In the genomic region with DNA sequence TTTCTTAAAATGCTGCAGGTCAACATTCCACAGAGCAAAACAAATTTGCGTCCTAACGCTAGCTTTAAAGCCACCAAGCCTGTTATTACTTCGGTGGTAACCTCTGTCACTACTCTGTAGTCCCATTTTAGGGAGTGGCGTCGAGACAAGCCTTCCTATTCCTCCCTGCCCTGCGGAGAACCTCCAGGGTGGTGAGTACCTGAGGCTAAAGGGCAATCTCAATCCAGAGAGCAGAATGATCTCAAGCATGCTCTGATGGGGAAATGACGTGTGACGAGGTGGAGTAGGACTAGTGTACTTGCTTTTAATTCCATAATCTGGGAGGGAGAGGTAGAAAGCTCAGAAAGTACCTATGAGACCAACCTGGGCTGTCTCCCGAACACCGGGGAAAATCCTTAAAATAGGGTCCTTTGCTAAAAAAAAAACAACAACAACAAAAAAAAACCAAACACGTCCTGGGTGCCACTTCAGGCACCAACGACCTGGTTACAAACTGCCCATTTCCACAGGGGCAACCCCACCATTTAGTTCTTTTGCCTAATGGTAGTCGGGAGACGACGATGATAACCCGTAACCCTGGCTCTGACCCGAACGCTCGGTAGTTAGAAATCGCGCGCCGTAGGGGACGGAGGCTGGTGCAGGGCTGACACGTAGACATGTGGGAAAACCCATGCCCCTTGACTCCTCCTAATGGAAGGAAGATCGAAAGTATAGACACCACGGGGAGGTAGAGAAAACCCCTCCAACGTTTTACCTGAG, we compare ENCODE assay signal across 7 mouse cellular contexts. TPM values are rescaled to one million over a fixed set of nuclear protein-coding genes. Genes with fewer than 3 reads are reported as not detected.
A peak's percentile ranks its signal among the peaks of the same experiment; 100 is the strongest.
DNase-seq lines count a peak whose midpoint lies in the region; ATAC-seq and TF ChIP-seq lines count a peak whose summit lies in the region.

No protein-coding gene starts in this region.

- 3% methylated on average over 28 of the region's 28 CpGs for WGBS in lung, postnatal 0 days
- WGBS in hindbrain, embryonic 16.5 days = 4% methylated on average over 28 of the region's 28 CpGs
- under 1% methylated on average over 28 of the region's 28 CpGs for WGBS in liver, embryonic 15.5 days (ENCODE audit: insufficient replicate concordance)

- H3K36me3 ChIP-seq in lung, postnatal 0 days (ENCODE audit: insufficient read depth, low read length) = no peaks in the 10 kb centered on the region
- no peaks in the 10 kb centered on the region; the same call in 1 of the 2 replicates for H3K36me3 ChIP-seq in hindbrain, embryonic 16.5 days (ENCODE audit: control insufficient read depth, insufficient read depth, low read length)
- H3K36me3 ChIP-seq in liver, embryonic 15.5 days (replicated peaks) = peaks cover 53% of the 10 kb centered on the region

- peak overlapping the region; percentile 76 for H3K4me3 ChIP-seq in lung, postnatal 0 days (ENCODE audit: low read depth, low read length)
- H3K4me3 ChIP-seq in hindbrain, embryonic 16.5 days (ENCODE audit: low read length) = peak overlapping the region; percentile 67
- H3K4me3 ChIP-seq in liver, embryonic 15.5 days (replicated peaks) = peak overlapping the region; percentile 77

- DNase-seq in lung, postnatal 0 days (ENCODE audit: low spot score) = peak; percentile 75
- DNase-seq in lung, postnatal 10 days = no peak
- no peak for DNase-seq in right cerebral cortex, postnatal 36 days (ENCODE audit: low spot score in 2 of 2)
- DNase-seq in adrenal gland, postnatal 25 days = no peak

- peak overlapping the region; percentile 39 for H3K9ac ChIP-seq in lung, postnatal 0 days (replicated peaks; ENCODE audit: low read depth)
- H3K9ac ChIP-seq in hindbrain, embryonic 16.5 days (ENCODE audit: low read depth, low read length) = peak overlapping the region; percentile 68
- peak overlapping the region; percentile 87 for H3K9ac ChIP-seq in liver, embryonic 15.5 days

- peak overlapping the region; percentile 91 for H3K27ac ChIP-seq in lung, postnatal 0 days (ENCODE audit: low read length)
- peak overlapping the region; percentile 91 for H3K27ac ChIP-seq in hindbrain, embryonic 16.5 days (ENCODE audit: low read depth, low read length)
- peak overlapping the region; percentile 96 for H3K27ac ChIP-seq in liver, embryonic 15.5 days (replicated peaks)

- TF ChIP-seq EP300 in lung, postnatal 0 days (IDR thresholded peaks at IDR 0.05) = no peak

- TF ChIP-seq CTCF in lung, postnatal 0 days (IDR thresholded peaks at IDR 0.05) = no peak

- peak overlapping the region; percentile 62 for H3K4me2 ChIP-seq in lung, postnatal 0 days (replicated peaks; ENCODE audit: low read depth, low read length)
- peak overlapping the region; percentile 88 for H3K4me2 ChIP-seq in hindbrain, embryonic 16.5 days (ENCODE audit: low read length)
- peak overlapping the region; percentile 82 for H3K4me2 ChIP-seq in liver, embryonic 15.5 days

- H3K4me1 ChIP-seq in lung, postnatal 0 days (ENCODE audit: insufficient read depth, low read depth, low read length) = peaks cover 16% of the 10 kb centered on the region
- H3K4me1 ChIP-seq in hindbrain, embryonic 16.5 days (ENCODE audit: control insufficient read depth, insufficient read depth, low read depth, low read length) = peaks cover 22% of the 10 kb centered on the region
- H3K4me1 ChIP-seq in liver, embryonic 15.5 days (replicated peaks) = peaks cover 64% of the 10 kb centered on the region

- no peaks in the 10 kb centered on the region for H3K27me3 ChIP-seq in lung, postnatal 0 days (replicated peaks; ENCODE audit: insufficient read depth, low read length)
- H3K27me3 ChIP-seq in hindbrain, embryonic 16.5 days (replicated peaks; ENCODE audit: control insufficient read depth, insufficient read depth, low read length) = no peaks in the 10 kb centered on the region
- no peaks in the 10 kb centered on the region for H3K27me3 ChIP-seq in liver, embryonic 15.5 days

- no peak for ATAC-seq in lung, postnatal 0 days
- peak; percentile 1; the same call in 1 of the 2 replicates for ATAC-seq in common myeloid progenitor, adult 5-6 weeks (replicated peaks; ENCODE audit: low read depth, poor library complexity, severe bottlenecking)
- ATAC-seq in hindbrain, embryonic 16.5 days = peak; percentile 24
- no peak; the same call in none of the 2 replicates for ATAC-seq in liver, embryonic 15.5 days (ENCODE audit: insufficient read depth)

- H3K9me3 ChIP-seq in lung, postnatal 0 days (ENCODE audit: low read length) = no peaks in the 10 kb centered on the region
- H3K9me3 ChIP-seq in hindbrain, embryonic 16.5 days (ENCODE audit: control insufficient read depth, low read length) = no peaks in the 10 kb centered on the region
- no peaks in the 10 kb centered on the region for H3K9me3 ChIP-seq in liver, embryonic 15.5 days (replicated peaks)

RNA-seq across cellular contexts. Expression of a gene that starts 0.5 kb away (rescaled TPM):
- polyA plus RNA-seq in lung, postnatal 0 days (2015; fragmentation: Nextera tagmentation; extraction: Ambion mirVana) = 40.7 and 44.8 TPM in 2 replicates
- 52.4 and 66.3 TPM in 2 replicates for total RNA-seq in common myeloid progenitor, adult 5-6 weeks (2017)
- 59.6 and 67.4 TPM in 2 replicates for polyA plus RNA-seq in hindbrain, embryonic 16.5 days (2015; fragmentation: Nextera tagmentation; extraction: Ambion mirVana)
- 68.7 and 71.1 TPM in 2 replicates for polyA plus RNA-seq in liver, embryonic 15.5 days (2015; fragmentation: Nextera tagmentation; extraction: Ambion mirVana)
- 81.8 and 90.3 TPM in 2 replicates for total RNA-seq in adrenal gland, postnatal 25 days (2021)

RNA-seq across cellular contexts. Expression of a gene that starts 0.5 kb away (rescaled TPM):
- polyA plus RNA-seq in lung, postnatal 0 days (2015; fragmentation: Nextera tagmentation; extraction: Ambion mirVana) = 21.4 and 23.5 TPM in 2 replicates
- 101 and 107 TPM in 2 replicates for total RNA-seq in common myeloid progenitor, adult 5-6 weeks (2017)
- polyA plus RNA-seq in hindbrain, embryonic 16.5 days (2015; fragmentation: Nextera tagmentation; extraction: Ambion mirVana) = 32.7 and 40.2 TPM in 2 replicates
- 20.9 and 22.3 TPM in 2 replicates for polyA plus RNA-seq in liver, embryonic 15.5 days (2015; fragmentation: Nextera tagmentation; extraction: Ambion mirVana)
- total RNA-seq in adrenal gland, postnatal 25 days (2021) = 85.0 and 88.1 TPM in 2 replicates

RNA-seq across cellular contexts. Expression of a gene that starts 5.8 kb away (rescaled TPM):
- polyA plus RNA-seq in lung, postnatal 0 days (2015; fragmentation: Nextera tagmentation; extraction: Ambion mirVana) = 19.3 and 24.6 TPM in 2 replicates
- total RNA-seq in common myeloid progenitor, adult 5-6 weeks (2017) = 10.8 and 13.6 TPM in 2 replicates
- polyA plus RNA-seq in hindbrain, embryonic 16.5 days (2015; fragmentation: Nextera tagmentation; extraction: Ambion mirVana) = 287 and 393 TPM in 2 replicates
- 7.3 and 8.0 TPM in 2 replicates for polyA plus RNA-seq in liver, embryonic 15.5 days (2015; fragmentation: Nextera tagmentation; extraction: Ambion mirVana)
- total RNA-seq in adrenal gland, postnatal 25 days (2021) = 35.6 and 44.1 TPM in 2 replicates

RNA-seq across cellular contexts. Expression of a gene that starts 18.5 kb away (rescaled TPM):
- polyA plus RNA-seq in lung, postnatal 0 days (2015; fragmentation: Nextera tagmentation; extraction: Ambion mirVana) = 15.9 and 18.5 TPM in 2 replicates
- 6.3 and 10.9 TPM in 2 replicates for total RNA-seq in common myeloid progenitor, adult 5-6 weeks (2017)
- 67.4 and 77.4 TPM in 2 replicates for polyA plus RNA-seq in hindbrain, embryonic 16.5 days (2015; fragmentation: Nextera tagmentation; extraction: Ambion mirVana)
- 8.5 and 9.7 TPM in 2 replicates for polyA plus RNA-seq in liver, embryonic 15.5 days (2015; fragmentation: Nextera tagmentation; extraction: Ambion mirVana)
- 41.3 and 56.5 TPM in 2 replicates for total RNA-seq in adrenal gland, postnatal 25 days (2021)

RNA-seq across cellular contexts. Expression of a gene that starts 36.1 kb away (rescaled TPM):
- 22.3 and 25.8 TPM in 2 replicates for polyA plus RNA-seq in lung, postnatal 0 days (2015; fragmentation: Nextera tagmentation; extraction: Ambion mirVana)
- total RNA-seq in common myeloid progenitor, adult 5-6 weeks (2017) = 42.3 and 52.4 TPM in 2 replicates
- polyA plus RNA-seq in hindbrain, embryonic 16.5 days (2015; fragmentation: Nextera tagmentation; extraction: Ambion mirVana) = 25.0 and 33.3 TPM in 2 replicates
- 31.1 and 37.0 TPM in 2 replicates for polyA plus RNA-seq in liver, embryonic 15.5 days (2015; fragmentation: Nextera tagmentation; extraction: Ambion mirVana)
- total RNA-seq in adrenal gland, postnatal 25 days (2021) = 51.4 and 53.3 TPM in 2 replicates

Comparison
In these comparisons a context has a peak if more than half of its experiments do, and no peak if none do; other contexts are left out.
1. ATAC-seq: peak in common myeloid progenitor, adult 5-6 weeks (single experiment) and hindbrain, embryonic 16.5 days (single experiment); none in lung, postnatal 0 days (single experiment) and liver, embryonic 15.5 days (single experiment).
2. RNA of a gene that starts 5.8 kb away (polyA plus RNA-seq): 287 to 393 TPM in hindbrain, embryonic 16.5 days; 19.3 to 24.6 TPM in lung, postnatal 0 days and 7.3 to 8.0 TPM in liver, embryonic 15.5 days; every median in the first group is over 10 times any median in the second.
3. Peak in every context shown above with its lines, with median percentiles within 50 percentile points of each other: H3K27ac ChIP-seq, H3K4me2 ChIP-seq, H3K4me3 ChIP-seq and H3K9ac ChIP-seq.